Mouse (Mus musculus): Measurements from ENCODE around the gene Cap2.

DNA sequence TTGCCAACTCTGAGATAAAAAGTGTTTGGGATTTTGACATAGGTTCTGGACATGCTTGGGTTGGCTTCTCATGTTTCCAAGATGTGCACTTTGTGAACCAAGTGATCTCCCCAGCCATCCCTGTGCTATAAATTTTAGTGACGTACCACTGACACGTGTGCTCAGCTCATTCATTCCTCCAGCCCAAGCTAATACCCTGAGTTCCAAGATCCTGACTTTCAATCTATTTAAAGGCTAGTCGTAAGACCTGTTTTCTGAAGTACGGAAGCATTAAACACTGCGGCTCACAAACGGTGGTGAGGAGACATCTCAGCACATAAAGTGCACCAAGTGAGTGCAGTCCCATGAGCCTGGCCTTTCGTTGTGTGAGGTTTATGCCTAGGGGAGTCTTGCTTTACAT is 6.3 kb downstream of the Cap2 start:
- TF ChIP-seq CTCF (conservative IDR thresholded peaks at IDR 0.05; ENCODE audit: low read length): no peak
- TF ChIP-seq NANOG (IDR thresholded peaks at IDR 0.05; ENCODE audit: borderline replicate concordance, low read length): no peak
- TF ChIP-seq POU5F1 (IDR thresholded peaks at IDR 0.05; ENCODE audit: borderline replicate concordance, low read length): no peak

Data from E14TG2a.4 (cell line).